15 mouse cellular contexts compared by ENCODE assay signal in genomic region chr4:82848552-82849234, GRCm38 (mm10). TPM values are rescaled to one million over a fixed set of nuclear protein-coding genes. Genes with fewer than 3 reads are reported as not detected.
DNase-seq lines count a peak whose midpoint lies in the region; ATAC-seq and TF ChIP-seq lines count a peak whose summit lies in the region.
"Had no signal": no experiment of that assay in that cellular context is flagged by ENCODE, and none has a peak within 500 bp of the region (broad histone marks: within the 10 kb centered on the region; RNA-seq: fewer than 3 reads in every experiment).

No protein-coding gene starts in this region.

- H3K4me3 ChIP-seq in bone marrow macrophage, adult 2 months (ENCODE audit: insufficient read depth, low read length) = no peak overlapping the region
- H3K4me3 ChIP-seq in liver, embryonic 11.5 days (ENCODE audit: low read depth, low read length) = no peak overlapping the region
- no peak overlapping the region for H3K4me3 ChIP-seq in midbrain, postnatal 0 days (ENCODE audit: low read depth, low read length)
- H3K4me3 ChIP-seq: stomach, embryonic 15.5 days had no signal

- TF ChIP-seq CTCF in bone marrow macrophage, adult 2 months (IDR thresholded peaks at IDR 0.05; ENCODE audit: low read depth, low read length) = no peak
- no peak for TF ChIP-seq CTCF in midbrain, postnatal 0 days (IDR thresholded peaks at IDR 0.05)

- peak overlapping the region; percentile 36 for H3K4me2 ChIP-seq in liver, embryonic 11.5 days
- H3K4me2 ChIP-seq in midbrain, postnatal 0 days (ENCODE audit: low read depth, low read length, poor library complexity, severe bottlenecking) = no peak overlapping the region
- H3K4me2 ChIP-seq: stomach, embryonic 15.5 days had no signal

- H3K4me1 ChIP-seq in bone marrow macrophage, adult 2 months (ENCODE audit: control insufficient read depth, insufficient read depth, low read length) = peaks cover 3% of the 10 kb centered on the region
- H3K4me1 ChIP-seq in liver, embryonic 11.5 days (replicated peaks; ENCODE audit: control insufficient read depth, insufficient read depth, low read length) = peaks cover 18% of the 10 kb centered on the region
- H3K4me1 ChIP-seq in midbrain, postnatal 0 days (ENCODE audit: insufficient read depth, low read length) = no peaks in the 10 kb centered on the region
- H3K4me1 ChIP-seq: stomach, embryonic 15.5 days had no signal

- no peak overlapping the region for H3K9ac ChIP-seq in liver, embryonic 11.5 days (ENCODE audit: low read depth, low read length)
- H3K9ac ChIP-seq in midbrain, postnatal 0 days (replicated peaks; ENCODE audit: low read length, poor library complexity, severe bottlenecking) = no peak overlapping the region
- H3K9ac ChIP-seq: stomach, embryonic 15.5 days had no signal

- H3K9me3 ChIP-seq in liver, embryonic 11.5 days (ENCODE audit: control insufficient read depth, low read length) = no peaks in the 10 kb centered on the region
- H3K9me3 ChIP-seq in midbrain, postnatal 0 days (ENCODE audit: low read length) = no peaks in the 10 kb centered on the region
- H3K9me3 ChIP-seq: stomach, embryonic 15.5 days had no signal

- H3K27me3 ChIP-seq in liver, embryonic 11.5 days (replicated peaks; ENCODE audit: control insufficient read depth, insufficient read depth, low read length) = no peaks in the 10 kb centered on the region
- H3K27me3 ChIP-seq in midbrain, postnatal 0 days (ENCODE audit: insufficient read depth, low read length) = no peaks in the 10 kb centered on the region
- H3K27me3 ChIP-seq: CH12.LX; stomach, embryonic 15.5 days had no signal

- WGBS in liver, embryonic 11.5 days = 31% methylated on average over 5 of the region's 5 CpGs
- WGBS in midbrain, postnatal 0 days = 62% methylated on average over 5 of the region's 5 CpGs

- 0 out of 2 replicates have a peak overlapping the region, but pooled peaks have one; percentile 16 for H3K27ac ChIP-seq in bone marrow macrophage, adult 2 months (ENCODE audit: insufficient read depth, low read depth, low read length)
- peak overlapping the region; percentile 16; the same call in 1 of the 2 replicates for H3K27ac ChIP-seq in liver, embryonic 11.5 days (ENCODE audit: low read depth, low read length)
- H3K27ac ChIP-seq in midbrain, postnatal 0 days (ENCODE audit: low read depth, low read length) = no peak overlapping the region
- H3K27ac ChIP-seq: stomach, embryonic 15.5 days had no signal

- H3K36me3 ChIP-seq in liver, embryonic 11.5 days (ENCODE audit: control insufficient read depth, insufficient read depth, low read length) = peaks cover 2% of the 10 kb centered on the region; the same call in 1 of the 2 replicates
- H3K36me3 ChIP-seq in midbrain, postnatal 0 days (ENCODE audit: insufficient read depth, low read length) = peaks cover 2% of the 10 kb centered on the region; the same call in 1 of the 2 replicates

- DNase-seq in embryo, embryonic 10 days (ENCODE audit: low spot score) = peak; percentile 23
- DNase-seq in embryo, embryonic 9.5 days (ENCODE audit: extremely low spot score) = no peak
- DNase-seq in 416B (ENCODE audit: low read depth) = peak; percentile 94
- no peak for DNase-seq in liver, embryonic 11.5 days (ENCODE audit: low spot score)
- no peak for DNase-seq in spleen, adult 12 weeks (ENCODE audit: low spot score)
- DNase-seq in lung, adult 18-20 months = no peak
- DNase-seq in midbrain, postnatal 0 days (ENCODE audit: low spot score) = no peak
- DNase-seq: cerebellum, adult 9-11 months; kidney, postnatal 36 days; left cerebral cortex, postnatal 4 days; lung, postnatal 36 days had no signal

- no peak for TF ChIP-seq POLR2A in bone marrow macrophage, adult 2 months (IDR thresholded peaks at IDR 0.05; ENCODE audit: borderline replicate concordance, low read depth, low read length)

- peak; percentile 90 for ATAC-seq in liver, embryonic 11.5 days (replicated peaks; ENCODE audit: low FRiP score)
- ATAC-seq in midbrain, postnatal 0 days (ENCODE audit: low FRiP score) = no peak

RNA-seq across cellular contexts. Expression of gene Zdhhc21, which starts 11.1 kb away (rescaled TPM):
- 12.2 and 12.8 TPM in 2 replicates for polyA plus RNA-seq in bone marrow macrophage, adult 2 months (2012; ENCODE audit: insufficient read depth, insufficient read length, missing spikeins)
- polyA plus RNA-seq in liver, embryonic 11.5 days (2014; fragmentation: Nextera tagmentation; extraction: Ambion mirVana) = 10.9 and 11.0 TPM in 2 replicates
- 50.3 and 55.1 TPM in 2 replicates for total RNA-seq in midbrain, postnatal 0 days (2014; rRNA removed)
- polyA plus RNA-seq in midbrain, postnatal 0 days (2015; fragmentation: Nextera tagmentation; extraction: Ambion mirVana) = 11.5 and 14.8 TPM in 2 replicates

RNA-seq across cellular contexts. Expression of gene Cer1, which starts 36.3 kb away (rescaled TPM):
- polyA plus RNA-seq in bone marrow macrophage, adult 2 months (2012; ENCODE audit: insufficient read depth, insufficient read length, missing spikeins) = not detected in 2 replicates
- polyA plus RNA-seq in liver, embryonic 11.5 days (2014; fragmentation: Nextera tagmentation; extraction: Ambion mirVana) = not detected in 2 replicates
- total RNA-seq in midbrain, postnatal 0 days (2014; rRNA removed) = not detected in 2 replicates
- not detected in 2 replicates for polyA plus RNA-seq in midbrain, postnatal 0 days (2015; fragmentation: Nextera tagmentation; extraction: Ambion mirVana)
- total RNA-seq: CH12.LX had no signal
- polyA plus RNA-seq: heart, embryonic 16.5 days had no signal

Comparison
In these comparisons a context has a peak if more than half of its experiments do, and no peak if none do; other contexts are left out.
1. DNase-seq: peak in embryo, embryonic 10 days (single experiment) and 416B (single experiment); none in embryo, embryonic 9.5 days (single experiment), liver, embryonic 11.5 days (single experiment), spleen, adult 12 weeks (single experiment), lung, adult 18-20 months (0 of 2) and midbrain, postnatal 0 days (single experiment).